In genomic region chr4:41690014-41690413, GRCm38 (mm10) we compare ENCODE assay signal across 15 mouse cellular contexts. TPM values are rescaled to one million over a fixed set of nuclear protein-coding genes. Genes with fewer than 3 reads are reported as not detected.
"Had no signal": no experiment of that assay in that cellular context is flagged by ENCODE, and none has a peak within 500 bp of the region (broad histone marks: within the 10 kb centered on the region; RNA-seq: fewer than 3 reads in every experiment).

No protein-coding gene starts in this region.

RNA-seq across cellular contexts. Expression of gene Cntfr, which starts 6.9 kb away (rescaled TPM):
- polyA plus RNA-seq: inflammation-experienced regulatory T-cells, adult 6 months had no signal

RNA-seq across cellular contexts. Expression of gene Arid3c, which starts 40.9 kb away (rescaled TPM):
- polyA plus RNA-seq: heart, embryonic 10.5 days; heart, embryonic 11.5 days; heart, embryonic 12.5 days; heart, embryonic 13.5 days; heart, embryonic 14.5 days; heart, embryonic 15.5 days; heart, embryonic 16.5 days; heart, postnatal 0 days; inflammation-experienced regulatory T-cells, adult 6 months; intestine, embryonic 14.5 days; intestine, embryonic 15.5 days; intestine, embryonic 16.5 days; intestine, postnatal 0 days; kidney, adult 2 months; kidney, embryonic 16.5 days had no signal
